Mouse (Mus musculus): ENCODE measurements around the gene Eprs.

DNA sequence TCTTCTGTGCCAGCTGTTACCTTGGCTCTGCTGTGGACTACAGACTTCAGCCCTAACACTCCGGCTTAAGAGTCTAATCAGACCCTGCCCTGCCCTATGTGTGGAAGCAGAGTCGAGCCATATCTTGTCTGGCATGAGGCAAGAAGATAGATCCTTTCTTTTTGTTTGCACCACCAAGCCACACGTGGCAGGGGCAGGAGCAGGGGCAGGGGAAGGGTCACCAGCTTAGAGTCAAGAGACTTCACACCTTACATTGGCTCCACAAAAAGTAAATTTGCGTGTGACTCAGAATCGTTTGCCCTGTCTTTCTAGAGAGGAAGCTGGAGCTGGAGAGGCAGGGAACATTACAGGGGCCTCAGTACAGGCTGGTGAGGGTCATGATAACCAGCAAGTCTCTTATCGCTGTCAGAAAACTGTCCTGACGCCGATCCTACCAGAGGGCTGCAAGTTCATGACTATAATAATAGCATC lies 106.7 kb downstream of the Eprs start:
- TF ChIP-seq CTCF (IDR thresholded peaks at IDR 0.05; ENCODE audit: insufficient read depth, low read depth, low read length) (no peak), POLR2A (IDR thresholded peaks at IDR 0.05; ENCODE audit: insufficient read depth, low read depth, low read length) (no peak)

Data from olfactory bulb, adult 2 months (tissue).